Mouse (Mus musculus) frontal cortex, postnatal 14 days (tissue): ENCODE measurements around the gene Olfr1402.

Source experiments
- DNase-seq, 2 experiments: peaks; one replicate each; pipeline ENCODE4 v3.0.0; 2022; ENCODE audit warnings: low spot score in 2 of 2

The Olfr1402 gene

DNA sequence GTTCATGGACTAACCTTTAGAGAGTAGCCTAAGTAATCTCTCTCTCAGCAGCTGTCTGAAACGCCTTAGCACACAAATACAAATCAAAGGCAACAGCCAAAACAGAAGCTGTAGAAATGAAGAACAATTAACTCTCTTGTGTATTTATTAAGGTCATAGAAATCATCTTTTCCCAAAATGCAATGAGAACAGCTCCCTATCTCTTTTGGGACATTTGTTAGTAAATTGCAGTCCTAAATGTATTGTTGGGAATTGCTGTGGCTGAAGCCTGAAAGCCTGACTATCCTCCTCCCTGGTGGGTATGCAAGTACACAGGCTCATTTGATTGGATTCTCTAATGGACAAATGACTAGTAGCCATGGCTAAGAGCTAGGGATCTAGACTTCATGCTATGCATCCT lies at the start of gene Olfr1402:
Olfr1402 (minus strand) TSS at position 101 of the 400 bp plus-strand sequence.
- DNase-seq: no peak

DNA sequence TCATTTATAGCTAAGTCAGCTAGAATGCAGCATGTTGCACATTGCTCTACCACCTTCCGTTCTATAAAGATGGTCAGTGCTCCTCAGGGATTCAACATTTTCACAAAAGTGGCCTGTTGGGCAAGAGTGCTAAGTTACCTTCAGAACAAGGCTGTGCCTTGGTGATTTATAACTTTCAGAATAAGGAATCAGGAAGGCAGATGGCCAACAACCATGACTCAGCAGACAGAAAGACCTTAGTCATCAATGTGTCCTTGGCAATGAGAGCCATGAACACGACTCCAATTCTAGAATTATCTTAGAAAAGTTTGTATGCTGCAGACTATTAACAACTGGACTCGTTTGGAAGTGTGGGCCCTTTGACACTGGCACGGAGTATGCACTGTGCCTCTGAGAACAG lies 33.5 kb upstream of the Olfr1402 start:
- DNase-seq: no peak

DNA sequence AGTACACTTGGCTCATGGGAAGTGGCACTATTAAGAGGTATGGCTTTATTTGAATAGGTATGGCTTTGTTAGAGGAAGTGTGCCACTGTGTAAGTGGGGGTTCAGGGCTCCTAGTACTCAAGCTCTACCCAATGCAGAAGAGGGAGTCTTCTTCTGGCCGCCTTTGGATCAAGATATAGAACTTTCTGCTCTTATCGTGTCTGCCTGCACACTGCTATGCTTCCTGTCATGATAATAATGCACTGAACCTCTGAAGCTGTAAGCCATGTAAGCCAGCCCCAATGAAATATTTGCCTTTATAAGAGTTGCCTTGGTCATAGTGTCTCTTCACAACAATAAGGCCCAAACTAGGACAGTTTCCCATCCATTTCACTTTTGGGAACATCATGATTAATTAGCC lies 16.8 kb upstream of the Olfr1402 start:
- no peak for DNase-seq

DNA sequence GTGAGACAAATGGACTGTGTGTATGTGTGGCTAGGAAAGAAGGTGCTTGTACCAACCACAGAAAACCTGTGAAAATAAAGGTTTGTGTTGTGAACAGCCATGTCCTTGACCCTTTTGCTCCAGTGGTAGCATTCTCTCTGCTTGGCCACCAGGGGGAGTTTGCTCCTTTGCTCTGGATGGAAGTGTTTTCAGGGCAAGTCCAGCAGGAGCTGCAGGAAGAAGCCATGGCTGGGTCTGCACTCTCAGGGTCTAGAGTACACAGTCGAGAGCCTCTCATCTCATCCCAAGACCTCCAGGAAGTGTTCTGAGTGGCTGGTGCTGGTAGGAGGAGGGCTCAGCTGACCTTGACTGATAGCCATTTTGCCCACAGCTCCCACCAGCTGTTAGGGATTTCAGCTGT lies 27.5 kb downstream of the Olfr1402 start:
- no peak for DNase-seq

DNA sequence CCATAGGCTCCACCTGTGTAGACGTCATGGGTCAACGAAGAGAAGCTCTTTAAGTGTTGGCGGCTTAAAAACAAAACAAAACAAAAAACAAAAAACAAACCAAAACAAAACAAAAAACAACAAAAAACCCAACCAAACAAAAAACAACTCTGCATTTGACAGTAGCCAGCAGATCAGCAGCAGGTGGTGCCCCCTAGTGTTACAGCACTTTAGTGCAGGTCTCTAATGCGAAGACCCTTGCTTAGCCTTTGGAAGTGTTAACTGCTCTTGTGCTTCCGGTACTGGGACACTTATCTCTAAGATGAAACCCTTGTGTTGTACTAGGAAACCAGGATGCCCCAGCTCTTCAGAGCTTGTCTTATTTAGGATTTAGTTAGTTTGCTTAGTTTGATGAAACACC lies 28.7 kb downstream of the Olfr1402 start:
- DNase-seq: no peak

DNA sequence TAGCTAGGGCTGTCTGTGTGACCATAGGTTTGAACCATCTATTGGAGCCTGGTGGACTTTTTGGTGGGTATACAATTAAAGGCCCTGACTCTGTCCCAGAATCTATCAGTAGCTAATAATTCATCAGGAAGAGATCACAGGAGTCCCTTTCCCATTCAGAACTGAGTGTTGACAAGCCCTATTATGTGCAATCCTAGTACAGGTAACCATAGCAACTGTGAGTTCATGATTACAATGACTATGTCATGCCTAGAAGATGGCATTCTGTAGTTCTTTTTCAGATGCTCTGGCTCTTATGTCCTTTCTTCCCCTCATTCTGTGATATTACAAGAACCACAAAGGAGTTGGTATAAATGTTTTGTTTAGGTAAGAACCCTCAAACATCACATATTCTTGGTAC lies 51.4 kb downstream of the Olfr1402 start:
- no peak for DNase-seq

DNA sequence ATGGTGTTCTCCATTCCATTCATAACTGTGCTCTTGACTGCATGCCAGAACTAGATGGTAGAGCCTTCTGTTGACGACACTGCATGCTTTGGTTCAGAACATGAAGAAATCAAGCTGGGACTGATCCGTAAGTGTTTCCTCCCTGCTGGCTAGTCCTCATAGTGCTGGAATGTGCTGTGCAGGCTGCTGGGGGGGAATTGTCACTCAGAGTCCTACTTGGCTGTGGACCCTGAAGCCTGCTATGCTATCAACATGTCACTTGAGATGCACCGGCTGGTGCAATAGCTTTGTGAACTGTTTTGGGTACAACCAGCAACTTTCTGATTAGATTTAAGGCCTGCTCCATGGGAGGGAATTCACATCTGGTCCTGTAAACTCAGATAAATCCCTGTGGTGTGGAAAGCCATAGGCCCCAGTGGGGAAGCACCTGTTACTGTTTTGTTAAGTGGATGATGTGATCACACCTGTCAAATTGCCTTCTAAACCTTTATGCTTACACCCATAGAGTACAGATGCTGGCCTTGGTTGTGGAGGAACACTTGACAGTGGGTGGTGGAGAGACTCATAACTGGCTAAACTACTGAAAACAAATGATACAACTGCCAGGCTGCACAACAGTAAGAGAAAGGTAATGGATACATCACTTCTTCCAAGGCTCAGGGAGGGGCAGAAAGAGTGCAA lies 58.3 kb downstream of the Olfr1402 start:
- DNase-seq: no peak

DNA sequence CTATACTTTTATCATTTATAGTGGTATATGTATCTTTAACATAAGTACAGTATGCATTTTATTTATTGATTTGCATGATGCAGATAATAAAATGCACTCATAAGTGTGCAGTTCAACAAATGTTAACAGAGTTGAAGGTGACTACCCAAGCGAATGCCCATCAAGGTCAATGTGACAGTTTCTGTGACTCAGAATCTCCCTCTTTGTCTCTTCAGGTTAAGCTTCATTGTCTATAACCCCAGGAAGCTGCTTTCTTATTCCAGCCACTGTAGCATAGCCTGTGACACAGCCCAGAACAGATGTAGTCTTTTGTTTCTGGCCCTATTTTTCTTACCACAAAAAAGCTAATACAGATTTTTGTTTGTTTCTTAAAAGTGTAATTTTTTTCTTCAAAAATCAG lies 63.4 kb downstream of the Olfr1402 start:
- no peak for DNase-seq
